Comparison of ENCODE assay signal across 9 mouse cellular contexts in genomic region chr19:53851826-53852698, GRCm38 (mm10). TPM values are rescaled to one million over a fixed set of nuclear protein-coding genes. Genes with fewer than 3 reads are reported as not detected.
DNase-seq lines count a peak whose midpoint lies in the region; ATAC-seq and TF ChIP-seq lines count a peak whose summit lies in the region.
"Had no signal": no experiment of that assay in that cellular context is flagged by ENCODE, and none has a peak within 500 bp of the region (broad histone marks: within the 10 kb centered on the region; RNA-seq: fewer than 3 reads in every experiment).

No protein-coding gene starts in this region.

- 85% methylated on average over 14 of the region's 14 CpGs for WGBS in neural tube, embryonic 11.5 days
- 87% methylated on average over 14 of the region's 14 CpGs for WGBS in limb, embryonic 10.5 days
- WGBS in stomach, embryonic 15.5 days, result 66% methylated on average over 14 of the region's 14 CpGs

- no peak for DNase-seq in gastrocnemius, adult 2 months
- no peak for DNase-seq in gastrocnemius, postnatal 10 days
- DNase-seq in neural tube, embryonic 11.5 days (ENCODE audit: low spot score), result no peak
- no peak for DNase-seq in neural tube, embryonic 10.5 days (ENCODE audit: extremely low spot score, low spot score)
- no peak for DNase-seq in limb, embryonic 10.5 days (ENCODE audit: low spot score)
- no peak for DNase-seq in thymus, postnatal 10 days (ENCODE audit: low spot score in 2 of 2)
- no peak for DNase-seq in urinary bladder, postnatal 14 days (ENCODE audit: low spot score)
- DNase-seq: liver, embryonic 13.5 days had no signal

- H3K4me2 ChIP-seq in neural tube, embryonic 11.5 days (ENCODE audit: low read depth), result no peak overlapping the region
- peak overlapping the region; percentile 22; the same call in 1 of the 2 replicates for H3K4me2 ChIP-seq in stomach, embryonic 15.5 days
- H3K4me2 ChIP-seq: liver, embryonic 13.5 days had no signal

- peak; percentile 42 for ATAC-seq in neural tube, embryonic 11.5 days (ENCODE audit: insufficient read depth, low FRiP score, low TSS enrichment)
- no peak for ATAC-seq in stomach, embryonic 15.5 days (ENCODE audit: insufficient read depth, low FRiP score, low read depth)

- no peak for TF ChIP-seq CTCF in gastrocnemius, adult 2 months (IDR thresholded peaks at IDR 0.05)

- H3K9me3 ChIP-seq in neural tube, embryonic 11.5 days (ENCODE audit: control insufficient read depth, low read length), result no peaks in the 10 kb centered on the region
- H3K9me3 ChIP-seq in limb, embryonic 10.5 days (replicated peaks), result no peaks in the 10 kb centered on the region
- H3K9me3 ChIP-seq in stomach, embryonic 15.5 days, result no peaks in the 10 kb centered on the region
- H3K9me3 ChIP-seq: liver, embryonic 13.5 days had no signal

- H3K36me3 ChIP-seq in neural tube, embryonic 11.5 days (ENCODE audit: control insufficient read depth, insufficient read depth, low read length), result no peaks in the 10 kb centered on the region
- no peaks in the 10 kb centered on the region for H3K36me3 ChIP-seq in limb, embryonic 10.5 days
- H3K36me3 ChIP-seq in stomach, embryonic 15.5 days, result no peaks in the 10 kb centered on the region
- H3K36me3 ChIP-seq: liver, embryonic 13.5 days had no signal

- no peaks in the 10 kb centered on the region for H3K27me3 ChIP-seq in neural tube, embryonic 11.5 days (ENCODE audit: control insufficient read depth, insufficient read depth, low read length)
- no peaks in the 10 kb centered on the region for H3K27me3 ChIP-seq in limb, embryonic 10.5 days (ENCODE audit: low read depth, poor library complexity, severe bottlenecking)
- no peaks in the 10 kb centered on the region for H3K27me3 ChIP-seq in stomach, embryonic 15.5 days (replicated peaks)

- H3K4me3 ChIP-seq in gastrocnemius, adult 2 months, result peak overlapping the region; percentile 64
- no peak overlapping the region for H3K4me3 ChIP-seq in neural tube, embryonic 11.5 days (ENCODE audit: low read depth, low read length)
- H3K4me3 ChIP-seq in limb, embryonic 10.5 days, result no peak overlapping the region
- H3K4me3 ChIP-seq in stomach, embryonic 15.5 days (replicated peaks), result no peak overlapping the region
- H3K4me3 ChIP-seq: liver, embryonic 13.5 days had no signal

- peaks cover 9% of the 10 kb centered on the region for H3K4me1 ChIP-seq in neural tube, embryonic 11.5 days (ENCODE audit: control insufficient read depth, insufficient read depth, low read length)
- H3K4me1 ChIP-seq in limb, embryonic 10.5 days, result peaks cover 46% of the 10 kb centered on the region
- peaks cover 34% of the 10 kb centered on the region for H3K4me1 ChIP-seq in stomach, embryonic 15.5 days

- H3K9ac ChIP-seq in neural tube, embryonic 11.5 days (ENCODE audit: low read length), result no peak overlapping the region
- no peak overlapping the region for H3K9ac ChIP-seq in stomach, embryonic 15.5 days
- H3K9ac ChIP-seq: liver, embryonic 13.5 days had no signal

- intact Hi-C loops in gastrocnemius, adult 2 months (cut with DNase I), result no loop called here

- H3K27ac ChIP-seq in gastrocnemius, adult 2 months, result peak overlapping the region; percentile 94
- H3K27ac ChIP-seq in neural tube, embryonic 11.5 days (ENCODE audit: low read depth, low read length), result no peak overlapping the region
- H3K27ac ChIP-seq in limb, embryonic 10.5 days, result peak overlapping the region; percentile 84
- peak overlapping the region; percentile 80 for H3K27ac ChIP-seq in stomach, embryonic 15.5 days
- H3K27ac ChIP-seq: liver, embryonic 13.5 days had no signal

RNA-seq across cellular contexts. Expression of gene Pdcd4, which starts 40.0 kb away (rescaled TPM):
- total RNA-seq in gastrocnemius, adult 2 months (2021), result 10 to 100 TPM; 14.8 to 16.8 TPM
- 10 to 100 TPM; 27.6 to 32.3 TPM for total RNA-seq in gastrocnemius, postnatal 10 days (2021)
- 62.0 and 63.6 TPM in 2 replicates for polyA plus RNA-seq in neural tube, embryonic 11.5 days (2014; fragmentation: Nextera tagmentation; extraction: Ambion mirVana)
- polyA plus RNA-seq in limb, embryonic 10.5 days (2016; fragmentation: Nextera tagmentation; extraction: Ambion mirVana), result 38.1 and 56.1 TPM in 2 replicates
- 78.6 and 86.9 TPM in 2 replicates for polyA plus RNA-seq in stomach, embryonic 15.5 days (2015; fragmentation: Nextera tagmentation; extraction: Ambion mirVana)
